In the genomic region with DNA sequence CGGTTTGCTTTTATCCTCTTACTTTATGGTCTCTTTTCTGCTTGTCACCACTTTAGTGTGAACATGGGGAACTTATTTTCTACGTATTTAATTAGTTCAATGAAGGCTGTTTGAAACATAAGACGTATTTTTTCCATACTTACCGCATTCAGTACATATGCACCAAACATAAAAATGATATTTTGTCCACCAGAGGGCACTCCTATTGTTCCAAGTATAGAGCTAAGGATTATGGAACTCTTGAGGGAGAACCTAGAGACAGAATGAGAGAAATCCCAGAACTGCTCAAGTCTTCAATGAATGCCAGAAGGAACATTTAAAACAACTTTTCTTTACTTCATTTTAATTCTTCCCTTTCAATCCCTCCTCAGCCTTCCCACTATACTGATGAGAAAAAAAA, we compare ENCODE assay signal across 10 mouse cellular contexts.
DNase-seq lines count a peak whose midpoint lies in the region; ATAC-seq and TF ChIP-seq lines count a peak whose summit lies in the region.
"Had no signal": no experiment of that assay in that cellular context is flagged by ENCODE, and none has a peak within 500 bp of the region (broad histone marks: within the 10 kb centered on the region; RNA-seq: fewer than 3 reads in every experiment).

No protein-coding gene starts in this region.

- TF ChIP-seq RAD21 in CH12.LX (IDR thresholded peaks at IDR 0.05; ENCODE audit: low read depth, low read length) = peak; percentile 60

- no peak for DNase-seq in cerebellum, adult 11 months
- no peak for DNase-seq in kidney, postnatal 14 days
- DNase-seq in CH12.LX (ENCODE audit: extremely low read depth) = peak; percentile 28
- peak; percentile 73 for DNase-seq in embryo, embryonic 10.5 days (ENCODE audit: low spot score)
- no peak for DNase-seq in thymus, postnatal 25 days
- DNase-seq: adrenal gland, postnatal 10 days; kidney, postnatal 4 days had no signal

- peak; percentile 86 for ATAC-seq in cerebellum, adult (ENCODE audit: insufficient number of reproducible peaks, low FRiP score, low TSS enrichment)
- 0 out of 2 replicates have a peak, but pooled peaks have one; percentile 46 for ATAC-seq in kidney, embryonic 16.5 days (ENCODE audit: low FRiP score, low TSS enrichment)
- ATAC-seq in CD4-positive, CD25-positive, alpha-beta regulatory T cell, adult 4 months = no peak

- WGBS in kidney, embryonic 16.5 days = 65% methylated on average over 4 of the region's 4 CpGs

- dilution Hi-C loops in CH12.LX (cut with MboI; ENCODE audit: extremely low pct_ligation_motif_present, extremely low pct_unique_long_range_greater_than_20kb, low sequenced_read_pairs) = no loop called here

- H3K27me3 ChIP-seq in kidney, embryonic 16.5 days (ENCODE audit: insufficient read depth, low read length) = no peaks in the 10 kb centered on the region
- no peaks in the 10 kb centered on the region for H3K27me3 ChIP-seq in CH12.LX (replicated peaks)

- no peak for TF ChIP-seq POLR2A in CH12.LX (IDR thresholded peaks at IDR 0.05; ENCODE audit: low read depth, low read length)

- no peaks in the 10 kb centered on the region for H3K79me2 ChIP-seq in CH12.LX (replicated peaks; ENCODE audit: control insufficient read depth, extremely low read depth, insufficient read depth, poor library complexity, severe bottlenecking)

- peak in 1 of 2 experiments; percentile 61; a peak in 2 of 4 replicates for TF ChIP-seq CTCF in CH12.LX (conservative IDR thresholded peaks at IDR 0.05 in 1 of 2, IDR thresholded peaks at IDR 0.05 in 1 of 2; ENCODE audit: low read depth in 2 of 2, low read length in 2 of 2)

- no peak overlapping the region for H3K4me3 ChIP-seq in kidney, embryonic 16.5 days (ENCODE audit: low read length)
- no peak overlapping the region for H3K4me3 ChIP-seq in CH12.LX (replicated peaks in 1 of 3; ENCODE audit: low read depth in 2 of 3, low read length in 2 of 3, poor library complexity in 1 of 3)

- H3K27ac ChIP-seq in kidney, embryonic 16.5 days (ENCODE audit: low read length) = no peak overlapping the region
- H3K27ac ChIP-seq in CH12.LX (ENCODE audit: insufficient read depth, low read depth) = no peak overlapping the region

- H3K4me2 ChIP-seq in kidney, embryonic 16.5 days (replicated peaks; ENCODE audit: low read depth, low read length) = no peak overlapping the region
- H3K4me2 ChIP-seq in CH12.LX (ENCODE audit: insufficient read depth, low read depth, poor library complexity, severe bottlenecking) = no peak overlapping the region

- no peaks in the 10 kb centered on the region for H3K4me1 ChIP-seq in kidney, embryonic 16.5 days (ENCODE audit: insufficient read depth, low read length)
- no peaks in the 10 kb centered on the region for H3K4me1 ChIP-seq in CH12.LX (ENCODE audit: control insufficient read depth in 1 of 2, insufficient read depth in 2 of 2)

- TF ChIP-seq EP300 in CH12.LX (IDR thresholded peaks at IDR 0.05; ENCODE audit: low read length) = no peak

- H3K36me3 ChIP-seq in kidney, embryonic 16.5 days (ENCODE audit: insufficient read depth, low read length) = no peaks in the 10 kb centered on the region
- H3K36me3 ChIP-seq in CH12.LX (replicated peaks in 1 of 2; ENCODE audit: control insufficient read depth in 1 of 2, insufficient read depth in 1 of 2, low read length in 1 of 2) = no peaks in the 10 kb centered on the region

- no peaks in the 10 kb centered on the region for H3K9me3 ChIP-seq in kidney, embryonic 16.5 days (ENCODE audit: low read length)
- H3K9me3 ChIP-seq in CH12.LX (replicated peaks; ENCODE audit: low read length) = no peaks in the 10 kb centered on the region

- in situ Hi-C loops in CH12.LX (cut with MboI; ENCODE audit: low pct_ligation_motif_present, low pct_unique_long_range_greater_than_20kb, low sequenced_read_pairs) = loop anchor here (25.0 kb wide), 1 partner anchor 810 kb away; no protein-coding TSS in a partner anchor

- H3K9ac ChIP-seq in kidney, embryonic 16.5 days (replicated peaks; ENCODE audit: low read length) = no peak overlapping the region
- H3K9ac ChIP-seq in CH12.LX (ENCODE audit: insufficient read depth, low read depth) = no peak overlapping the region

TF ChIP-seq in CH12.LX, 34 proteins besides CTCF, POLR2A, EP300 and RAD21:
- TF ChIP-seq SMC3 (IDR thresholded peaks at IDR 0.05; ENCODE audit: low read depth, low read length) (peak; percentile 65), USF2 (conservative IDR thresholded peaks at IDR 0.05; ENCODE audit: low read depth, low read length) (no peak), JUN (IDR thresholded peaks at IDR 0.05; ENCODE audit: insufficient read depth, low read depth, low read length) (no peak)

Comparison
In these comparisons a context has a peak if more than half of its experiments do, and no peak if none do; other contexts are left out.
1. DNase-seq: peak in CH12.LX (single experiment) and embryo, embryonic 10.5 days (single experiment); none in cerebellum, adult 11 months (single experiment), kidney, postnatal 14 days (single experiment) and thymus, postnatal 25 days (single experiment).